Mouse (Mus musculus): Measurements from ENCODE around the gene Arhgef25. TPM values are rescaled to one million over a fixed set of nuclear protein-coding genes. Genes with fewer than 3 reads are reported as not detected.

The Arhgef25 gene
- polyA plus RNA-seq, 1 experiment from 2014 or later, result 77.0 TPM

DNA sequence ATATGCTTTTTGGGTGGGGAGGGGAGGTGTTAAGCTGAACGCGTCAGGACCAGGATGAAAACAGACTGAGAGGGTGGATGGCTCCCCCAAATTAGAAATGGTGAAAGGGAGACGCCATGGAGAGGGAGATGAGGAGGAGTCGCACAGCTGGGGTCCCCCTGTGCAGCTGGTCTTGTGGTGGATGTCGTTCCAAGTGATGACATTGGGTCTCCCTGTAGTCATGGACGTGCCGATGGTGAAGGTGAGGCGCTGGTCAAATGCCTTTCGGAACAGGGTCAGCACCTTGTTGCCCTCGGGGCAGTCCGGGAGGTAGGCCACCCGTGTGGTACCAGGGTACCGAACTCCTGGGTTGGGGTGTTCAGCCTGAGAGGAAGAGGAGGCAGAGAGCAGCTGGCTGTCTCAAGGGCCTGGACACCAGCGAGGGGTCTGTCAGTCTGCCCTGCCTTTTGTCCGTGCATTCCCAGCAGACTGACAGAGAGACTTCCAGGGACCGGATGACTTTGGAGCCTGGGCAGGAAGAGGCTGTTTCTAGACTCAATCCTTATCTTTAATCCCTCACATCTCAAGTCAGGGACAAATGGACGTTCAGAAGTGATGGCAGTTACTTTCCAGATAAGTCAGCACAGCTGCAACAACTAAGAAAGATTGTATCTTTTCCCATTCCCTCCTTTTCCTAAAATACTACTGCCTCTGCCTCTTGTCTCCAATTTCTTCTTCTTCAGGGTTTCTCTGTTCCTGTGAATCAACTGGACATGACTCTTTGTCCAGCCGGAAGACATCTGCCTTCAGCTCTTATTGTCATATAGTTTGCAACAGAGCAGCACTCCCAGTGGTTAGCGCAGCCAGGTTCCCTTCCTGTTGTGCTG is 1.5 kb upstream of the Arhgef25 start:
- Histone ChIP-seq H3K9me3 (replicated peaks; ENCODE audit: control insufficient read depth, low read length) (0 out of 2 replicates have a peak, but pooled peaks cover 3% of the 10 kb centered on the region), H3K4me2 (ENCODE audit: low read depth, low read length) (peak overlapping the region; percentile 90; the same call in 1 of the 2 replicates), H3K4me3 (replicated peaks; ENCODE audit: low read length) (no peak overlapping the region), H3K4me1 (ENCODE audit: control insufficient read depth, insufficient read depth, low read length) (peaks cover 32% of the 10 kb centered on the region), H3K27me3 (ENCODE audit: control insufficient read depth, insufficient read depth, low read length) (no peaks in the 10 kb centered on the region), H3K9ac (ENCODE audit: low read length) (no peak overlapping the region), H3K36me3 (ENCODE audit: control insufficient read depth, insufficient read depth, low read length) (peaks cover 6% of the 10 kb centered on the region; the same call in 1 of the 2 replicates), H3K27ac (ENCODE audit: low read length) (peak overlapping the region; percentile 96)
- ATAC-seq (ENCODE audit: insufficient read depth, low FRiP score), result no peak
- 78% methylated on average over 19 of the region's 19 CpGs for WGBS

DNA sequence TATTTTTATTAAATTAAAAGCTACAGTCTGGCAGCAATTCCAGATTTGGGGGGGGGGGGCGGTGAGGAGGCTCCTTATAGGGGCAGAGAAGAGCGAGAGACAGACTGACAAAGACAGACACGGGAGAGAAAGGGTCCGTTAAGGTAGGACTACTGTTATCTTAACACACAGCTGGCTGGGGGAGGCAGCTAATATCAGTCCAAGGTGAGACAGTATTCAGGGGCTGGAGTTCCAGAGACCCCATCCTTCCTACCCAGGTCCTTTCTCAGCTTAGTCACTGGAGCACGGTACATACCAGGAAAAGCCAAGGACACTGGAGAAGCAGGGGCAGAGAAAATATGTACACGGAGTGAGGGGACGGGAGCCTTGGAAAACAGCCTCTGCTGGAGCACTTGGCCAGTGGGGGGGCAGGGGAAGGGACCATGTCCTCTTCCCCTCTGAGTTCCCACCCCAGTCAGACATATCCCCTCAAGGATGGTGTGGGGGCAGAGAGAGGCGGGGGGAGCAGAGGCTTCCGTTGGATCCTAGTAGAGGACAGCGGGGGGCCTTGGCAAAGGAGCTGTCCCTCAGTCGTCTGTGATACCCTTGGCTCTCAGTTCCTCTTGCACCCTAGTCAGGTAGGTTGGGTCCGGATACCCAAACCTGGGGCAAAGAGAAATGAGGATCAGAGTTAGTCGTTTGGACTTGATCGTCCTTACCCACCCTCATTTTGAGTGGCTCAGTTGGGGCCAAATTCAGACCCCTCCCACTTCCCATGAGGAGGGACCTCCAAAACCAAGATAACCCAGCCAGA is 711 bp upstream of the Arhgef25 start:
- WGBS, result 45% methylated on average over 14 of the region's 14 CpGs
- no peaks in the 10 kb centered on the region for H3K27me3 ChIP-seq (ENCODE audit: control insufficient read depth, insufficient read depth, low read length)
- peak overlapping the region; percentile 90 for H3K4me2 ChIP-seq (ENCODE audit: low read depth, low read length)
- no peak for ATAC-seq (ENCODE audit: insufficient read depth, low FRiP score)
- H3K36me3 ChIP-seq (ENCODE audit: control insufficient read depth, insufficient read depth, low read length), result peaks cover 8% of the 10 kb centered on the region; the same call in 1 of the 2 replicates
- H3K4me3 ChIP-seq (replicated peaks; ENCODE audit: low read length), result peak overlapping the region; percentile 62
- H3K27ac ChIP-seq (ENCODE audit: low read length), result peak overlapping the region; percentile 96
- H3K4me1 ChIP-seq (ENCODE audit: control insufficient read depth, insufficient read depth, low read length), result peaks cover 32% of the 10 kb centered on the region
- peak overlapping the region; percentile 82 for H3K9ac ChIP-seq (ENCODE audit: low read length)
- 0 out of 2 replicates have a peak, but pooled peaks cover 3% of the 10 kb centered on the region for H3K9me3 ChIP-seq (replicated peaks; ENCODE audit: control insufficient read depth, low read length)

DNA sequence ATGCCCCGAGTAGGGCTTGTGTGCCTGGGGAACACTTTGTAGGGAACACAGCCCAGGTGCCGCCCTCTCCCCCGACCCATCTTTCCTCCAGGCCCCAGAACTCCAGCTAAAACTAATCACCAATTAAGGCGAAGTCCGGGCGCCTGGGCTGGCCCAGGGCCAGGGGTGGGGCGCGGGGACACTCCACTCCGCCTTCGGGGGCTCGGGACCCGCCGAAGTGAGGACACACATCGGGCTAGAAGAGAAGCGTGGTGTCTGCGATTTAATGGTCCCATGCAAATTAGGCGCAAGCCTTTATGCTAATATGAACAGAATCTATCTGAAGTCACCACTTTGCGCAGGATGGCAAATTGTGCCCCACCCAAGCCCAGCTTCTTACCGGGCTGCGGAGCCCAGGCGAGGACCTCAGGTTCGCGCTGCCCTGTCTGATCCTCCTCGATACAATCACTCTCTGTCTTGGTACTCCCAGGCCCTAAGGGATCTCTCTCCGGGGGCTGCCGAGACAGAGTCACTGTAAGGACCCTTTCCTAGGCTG is 700 bp downstream of the Arhgef25 start:
- peaks cover 8% of the 10 kb centered on the region; the same call in 1 of the 2 replicates for H3K36me3 ChIP-seq (ENCODE audit: control insufficient read depth, insufficient read depth, low read length)
- no peaks in the 10 kb centered on the region for H3K27me3 ChIP-seq (ENCODE audit: control insufficient read depth, insufficient read depth, low read length)
- peak overlapping the region; percentile 82 for H3K9ac ChIP-seq (ENCODE audit: low read length)
- peak; percentile 16 for ATAC-seq (ENCODE audit: insufficient read depth, low FRiP score)
- H3K9me3 ChIP-seq (replicated peaks; ENCODE audit: control insufficient read depth, low read length), result 0 out of 2 replicates have a peak, but pooled peaks cover 3% of the 10 kb centered on the region
- WGBS, result 2% methylated on average over 26 of the region's 26 CpGs
- H3K4me1 ChIP-seq (ENCODE audit: control insufficient read depth, insufficient read depth, low read length), result peaks cover 23% of the 10 kb centered on the region
- H3K27ac ChIP-seq (ENCODE audit: low read length), result peak overlapping the region; percentile 96
- H3K4me3 ChIP-seq (replicated peaks; ENCODE audit: low read length), result peak overlapping the region; percentile 62
- peak overlapping the region; percentile 90 for H3K4me2 ChIP-seq (ENCODE audit: low read depth, low read length)

DNA sequence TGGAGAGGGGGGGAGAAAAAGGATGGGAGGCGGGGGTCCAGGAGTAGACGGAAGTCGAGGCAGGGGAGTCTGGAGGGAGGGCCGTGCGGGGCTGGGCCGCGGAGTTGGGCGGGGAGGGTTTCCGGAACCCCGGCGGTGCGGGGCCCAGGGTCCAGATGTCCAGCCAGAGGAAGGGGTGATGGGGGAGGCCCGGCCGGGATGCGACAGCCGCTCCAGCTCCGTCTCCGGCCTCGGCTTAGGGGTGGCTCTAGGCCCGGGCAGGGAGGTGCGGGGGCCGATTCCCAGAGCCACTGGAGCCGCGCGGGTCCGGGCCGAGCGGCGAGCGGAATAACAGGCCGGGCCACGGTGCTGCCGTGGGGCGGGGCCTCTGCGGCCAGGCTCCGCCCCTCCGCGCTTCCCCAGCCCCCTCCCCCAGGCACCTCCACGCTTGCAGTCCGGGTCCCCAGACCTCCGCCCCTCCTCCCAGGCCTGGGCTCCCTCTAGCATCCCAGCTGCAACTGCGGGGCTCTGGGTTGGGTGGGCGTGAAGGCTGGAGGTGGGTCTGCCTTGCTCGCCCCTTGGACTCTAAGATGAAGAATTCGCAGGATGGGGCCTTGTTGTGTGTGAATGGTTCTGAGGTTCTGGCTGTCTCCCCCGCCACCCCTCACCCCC is 1.3 kb downstream of the Arhgef25 start:
- H3K9me3 ChIP-seq (replicated peaks; ENCODE audit: control insufficient read depth, low read length), result 0 out of 2 replicates have a peak, but pooled peaks cover 3% of the 10 kb centered on the region
- no peaks in the 10 kb centered on the region for H3K27me3 ChIP-seq (ENCODE audit: control insufficient read depth, insufficient read depth, low read length)
- ATAC-seq (ENCODE audit: insufficient read depth, low FRiP score), result peak; percentile 82
- peak overlapping the region; percentile 82 for H3K9ac ChIP-seq (ENCODE audit: low read length)
- WGBS, result under 1% methylated on average over 41 of the region's 46 CpGs
- H3K27ac ChIP-seq (ENCODE audit: low read length), result peak overlapping the region; percentile 96
- peaks cover 22% of the 10 kb centered on the region for H3K4me1 ChIP-seq (ENCODE audit: control insufficient read depth, insufficient read depth, low read length)
- H3K4me3 ChIP-seq (replicated peaks; ENCODE audit: low read length), result peak overlapping the region; percentile 62
- peak overlapping the region; percentile 90 for H3K4me2 ChIP-seq (ENCODE audit: low read depth, low read length)
- H3K36me3 ChIP-seq (ENCODE audit: control insufficient read depth, insufficient read depth, low read length), result peaks cover 8% of the 10 kb centered on the region; the same call in 1 of the 2 replicates

DNA sequence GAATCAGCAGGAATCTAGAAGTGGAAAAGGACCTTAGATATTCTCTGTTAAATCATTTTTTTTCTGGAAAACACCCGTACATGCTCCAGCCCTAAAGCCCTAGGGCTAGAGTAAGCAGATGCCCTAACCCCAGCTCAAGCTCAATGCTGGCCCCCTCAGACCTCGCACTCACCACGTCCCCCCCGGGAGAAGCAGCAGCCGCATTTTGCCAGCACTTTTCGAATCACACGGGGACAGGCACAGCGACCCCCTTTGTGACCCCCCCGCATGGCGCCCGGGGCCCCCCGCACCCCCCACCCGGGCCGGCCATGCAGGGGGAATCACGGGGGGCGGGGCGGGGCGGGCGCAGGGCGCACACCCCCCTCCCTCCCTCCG is 1.8 kb downstream of the Arhgef25 start:
- 2% methylated on average over 20 of the region's 21 CpGs for WGBS
- H3K4me2 ChIP-seq (ENCODE audit: low read depth, low read length), result peak overlapping the region; percentile 90
- H3K27me3 ChIP-seq (ENCODE audit: control insufficient read depth, insufficient read depth, low read length), result no peaks in the 10 kb centered on the region
- H3K9me3 ChIP-seq (replicated peaks; ENCODE audit: control insufficient read depth, low read length), result 0 out of 2 replicates have a peak, but pooled peaks cover 3% of the 10 kb centered on the region
- peaks cover 8% of the 10 kb centered on the region; the same call in 1 of the 2 replicates for H3K36me3 ChIP-seq (ENCODE audit: control insufficient read depth, insufficient read depth, low read length)
- peaks cover 22% of the 10 kb centered on the region for H3K4me1 ChIP-seq (ENCODE audit: control insufficient read depth, insufficient read depth, low read length)
- peak overlapping the region; percentile 96 for H3K27ac ChIP-seq (ENCODE audit: low read length)
- peak overlapping the region; percentile 82 for H3K9ac ChIP-seq (ENCODE audit: low read length)
- ATAC-seq (ENCODE audit: insufficient read depth, low FRiP score), result no peak
- peak overlapping the region; percentile 62 for H3K4me3 ChIP-seq (replicated peaks; ENCODE audit: low read length)

DNA sequence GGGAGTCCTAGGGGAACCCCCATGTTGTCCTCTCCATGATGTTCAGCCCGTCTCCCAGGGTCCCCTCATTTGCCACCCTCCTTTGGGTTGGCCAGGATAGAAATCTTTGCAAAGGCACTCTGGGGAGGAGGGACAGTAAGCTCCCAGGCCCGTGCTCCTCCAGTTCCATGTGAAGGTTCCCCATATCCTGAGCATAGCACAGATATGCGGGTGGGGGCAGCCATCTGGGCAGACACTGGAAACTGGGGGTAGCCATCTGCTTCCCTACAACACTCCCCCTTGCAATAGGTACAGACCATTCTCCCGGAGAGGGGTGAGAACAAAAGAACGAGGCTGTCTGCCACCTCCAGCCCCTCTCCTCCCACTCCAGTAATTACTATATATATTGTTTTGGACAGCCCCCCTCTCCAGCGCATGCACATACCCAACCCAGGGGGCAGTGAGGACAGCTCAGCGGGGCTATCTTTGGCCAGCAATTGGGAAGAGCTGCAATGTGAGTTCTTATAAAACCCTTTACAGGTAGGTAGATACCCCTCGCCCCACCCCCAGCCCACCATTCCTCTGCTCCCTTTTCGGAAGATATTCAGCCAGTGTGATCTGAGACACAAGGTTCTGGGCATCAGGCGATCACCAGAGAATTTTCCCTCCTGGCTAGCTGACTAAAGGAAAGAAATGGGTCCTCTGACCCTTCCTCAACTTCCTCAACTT is 2.4 kb downstream of the Arhgef25 start:
- 41% methylated on average over 10 of the region's 10 CpGs for WGBS
- Histone ChIP-seq H3K27me3 (ENCODE audit: control insufficient read depth, insufficient read depth, low read length) (no peaks in the 10 kb centered on the region), H3K27ac (ENCODE audit: low read length) (peak overlapping the region; percentile 96; the same call in 1 of the 2 replicates), H3K4me3 (replicated peaks; ENCODE audit: low read length) (peak overlapping the region; percentile 62), H3K9ac (ENCODE audit: low read length) (peak overlapping the region; percentile 82), H3K36me3 (ENCODE audit: control insufficient read depth, insufficient read depth, low read length) (peaks cover 8% of the 10 kb centered on the region; the same call in 1 of the 2 replicates), H3K4me2 (ENCODE audit: low read depth, low read length) (peak overlapping the region; percentile 90), H3K9me3 (replicated peaks; ENCODE audit: control insufficient read depth, low read length) (0 out of 2 replicates have a peak, but pooled peaks cover 3% of the 10 kb centered on the region), H3K4me1 (ENCODE audit: control insufficient read depth, insufficient read depth, low read length) (peaks cover 22% of the 10 kb centered on the region)
- no peak for ATAC-seq (ENCODE audit: insufficient read depth, low FRiP score)

DNA sequence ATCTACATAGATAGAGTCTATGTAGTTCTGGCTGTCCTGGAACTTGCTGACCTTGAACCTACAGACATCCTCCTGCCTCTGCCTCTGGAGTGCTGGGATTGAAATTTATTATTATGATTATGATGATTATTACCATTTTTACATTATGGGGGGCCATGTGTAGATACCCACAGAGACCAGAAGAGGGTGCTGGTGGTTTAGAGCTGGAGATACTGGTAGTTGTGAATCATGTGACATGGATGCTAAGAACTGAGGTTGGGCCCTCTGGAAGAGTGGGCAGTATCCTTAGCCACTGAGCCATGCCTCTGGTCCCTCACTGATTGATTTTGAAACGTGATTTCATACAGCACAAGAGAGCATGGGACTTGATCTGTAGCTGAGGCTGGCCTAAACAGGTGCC is 3.4 kb downstream of the Arhgef25 start:
- 83% methylated on average over 1 of the region's 1 CpGs for WGBS
- peaks cover 22% of the 10 kb centered on the region for H3K4me1 ChIP-seq (ENCODE audit: control insufficient read depth, insufficient read depth, low read length)
- peaks cover 6% of the 10 kb centered on the region; the same call in 1 of the 2 replicates for H3K27me3 ChIP-seq (ENCODE audit: control insufficient read depth, insufficient read depth, low read length)
- H3K4me3 ChIP-seq (replicated peaks; ENCODE audit: low read length), result no peak overlapping the region
- H3K4me2 ChIP-seq (ENCODE audit: low read depth, low read length), result no peak overlapping the region
- H3K9me3 ChIP-seq (replicated peaks; ENCODE audit: control insufficient read depth, low read length), result 0 out of 2 replicates have a peak, but pooled peaks cover 3% of the 10 kb centered on the region
- no peak overlapping the region for H3K9ac ChIP-seq (ENCODE audit: low read length)
- H3K36me3 ChIP-seq (ENCODE audit: control insufficient read depth, insufficient read depth, low read length), result peaks cover 8% of the 10 kb centered on the region; the same call in 1 of the 2 replicates
- ATAC-seq (ENCODE audit: insufficient read depth, low FRiP score), result no peak
- H3K27ac ChIP-seq (ENCODE audit: low read length), result no peak overlapping the region

DNA sequence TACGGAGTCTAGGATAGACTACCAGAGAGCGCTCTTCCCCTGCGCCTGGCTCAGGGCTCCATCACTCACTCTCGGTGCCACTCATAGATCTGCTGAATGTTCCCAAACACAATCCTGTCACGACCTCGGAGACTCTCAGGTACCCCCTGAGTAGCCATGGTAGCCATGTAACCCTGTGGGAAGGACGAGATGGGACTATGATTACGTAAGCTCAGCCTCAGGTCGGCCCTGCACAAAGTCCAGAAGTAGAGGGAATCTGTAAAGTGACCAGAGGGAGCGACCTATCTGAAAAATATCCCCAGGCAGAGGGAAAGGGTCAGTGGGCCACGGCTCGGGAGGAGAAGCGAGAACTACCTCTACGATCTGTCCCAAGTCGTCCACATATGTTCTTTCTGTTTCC is 4.4 kb downstream of the Arhgef25 start:
- H3K9me3 ChIP-seq (replicated peaks; ENCODE audit: control insufficient read depth, low read length), result 0 out of 2 replicates have a peak, but pooled peaks cover 3% of the 10 kb centered on the region
- H3K27ac ChIP-seq (ENCODE audit: low read length), result no peak overlapping the region
- H3K27me3 ChIP-seq (ENCODE audit: control insufficient read depth, insufficient read depth, low read length), result peaks cover 15% of the 10 kb centered on the region

More for the DNA sequence above, 4.4 kb downstream of the Arhgef25 start:
- H3K4me3 ChIP-seq (replicated peaks; ENCODE audit: low read length), result no peak overlapping the region
- no peak overlapping the region for H3K9ac ChIP-seq (ENCODE audit: low read length)
- peaks cover 13% of the 10 kb centered on the region for H3K4me1 ChIP-seq (ENCODE audit: control insufficient read depth, insufficient read depth, low read length)
- no peak for ATAC-seq (ENCODE audit: insufficient read depth, low FRiP score)
- no peak overlapping the region for H3K4me2 ChIP-seq (ENCODE audit: low read depth, low read length)
- 83% methylated on average over 15 of the region's 15 CpGs for WGBS
- H3K36me3 ChIP-seq (ENCODE audit: control insufficient read depth, insufficient read depth, low read length), result peaks cover 8% of the 10 kb centered on the region; the same call in 1 of the 2 replicates
